Mouse (Mus musculus) cerebral cortex, adult 2 months (tissue): ENCODE results near the gene Gpx4.

Source experiments
- WGBS: fragments of 180-500 bp; shearing (Covaris S2); methylation state at CpG from one replicate; pipeline ENCODE4 v1.1.7; 2018; 5-methylcytosine and 5-hydroxymethylcytosine counted together

Gpx4 gene

DNA sequence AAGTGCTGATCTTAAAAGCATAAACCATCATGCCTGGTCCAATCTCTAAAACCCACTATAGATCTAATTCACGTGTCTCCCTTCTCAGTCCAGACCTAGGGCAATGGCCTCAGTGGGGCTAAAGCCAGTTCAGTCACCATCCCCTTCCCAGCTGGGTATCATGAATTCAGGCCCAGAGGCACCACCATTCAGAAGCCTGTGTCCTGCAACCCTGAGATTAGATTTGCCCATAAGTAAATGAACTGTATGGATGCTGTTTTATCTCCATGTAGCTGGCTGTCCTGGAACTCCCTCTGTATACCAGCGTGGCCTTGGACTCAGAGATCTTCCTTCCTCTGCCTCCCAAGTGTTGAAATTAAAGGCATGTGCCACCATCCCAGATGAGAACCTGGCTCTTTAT lies 56.1 kb downstream of the Gpx4 start:
- 83% methylated on average over 2 of the region's 2 CpGs for WGBS

DNA sequence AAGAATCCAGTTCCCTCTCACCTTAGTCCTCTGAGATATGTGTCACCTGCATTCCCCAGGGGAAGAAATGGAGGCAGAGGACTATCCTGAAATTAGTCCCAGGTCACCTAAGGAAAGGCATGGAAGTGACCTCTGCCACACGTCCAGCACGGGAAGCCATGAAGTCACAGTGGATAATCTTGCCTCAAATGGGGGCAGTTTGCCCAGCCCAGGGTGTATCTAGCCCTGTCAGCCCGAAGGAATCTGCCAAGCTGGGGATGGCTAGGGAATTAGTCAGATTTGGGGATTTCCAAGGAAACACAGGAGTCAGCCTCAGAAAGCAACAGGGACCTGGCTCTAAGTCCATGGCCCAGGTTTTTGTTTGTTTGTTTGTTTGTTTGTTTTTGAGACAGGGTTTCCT lies 57.2 kb downstream of the Gpx4 start:
- 77% methylated on average over 3 of the region's 3 CpGs for WGBS

DNA sequence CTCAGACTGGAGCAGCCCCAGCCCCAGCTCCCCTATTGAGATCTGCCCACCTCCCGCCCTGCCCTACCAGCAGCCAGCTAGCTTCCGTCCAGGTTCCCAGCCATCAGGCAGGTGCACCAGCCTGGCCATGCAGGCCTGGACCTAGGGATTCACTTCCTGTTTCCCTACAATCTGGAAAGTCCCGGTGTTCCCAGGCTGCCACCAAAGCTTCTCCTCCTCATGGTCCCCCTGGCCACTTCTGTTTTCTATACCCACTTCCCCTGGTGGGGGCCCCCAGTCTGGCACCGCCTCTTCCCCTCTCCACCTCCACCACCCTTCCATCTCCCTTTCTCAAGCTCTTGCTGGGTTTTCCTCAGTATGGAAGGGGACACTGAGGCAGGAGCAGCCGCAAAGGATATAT lies 58.5 kb downstream of the Gpx4 start, which contains the start of gene Sbno2:
Gene Sbno2, minus strand, starts transcription at position 112 of the 400 bp plus-strand sequence.
- 82% methylated on average over 5 of the region's 5 CpGs for WGBS

DNA sequence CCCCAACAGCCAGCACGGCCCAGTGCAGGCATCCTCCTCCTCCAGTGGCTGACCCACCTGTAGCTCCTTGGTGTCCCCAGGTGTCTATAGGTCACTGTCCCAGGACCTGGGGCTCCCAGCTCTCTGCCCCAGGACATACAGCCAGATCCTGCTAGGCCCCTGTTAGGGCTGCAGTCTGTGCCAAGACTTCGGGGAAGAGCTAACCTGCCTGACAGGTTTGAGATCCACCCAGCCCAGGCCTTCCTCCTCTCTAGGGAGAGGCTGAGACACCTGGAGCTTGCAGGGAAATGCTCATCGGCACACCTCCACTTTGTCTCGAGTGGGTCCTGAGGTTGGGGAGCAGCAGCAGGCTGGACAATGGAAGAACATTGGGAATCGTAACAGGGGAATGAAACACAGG lies 59.0 kb downstream of the Gpx4 start:
- 79% methylated on average over 5 of the region's 5 CpGs for WGBS
